Mouse (Mus musculus) E14TG2a.4 (cell line): ENCODE data around the gene Klhl8.

Source experiments
- CTCF ChIP-seq: conservative IDR thresholded peaks from 2 replicates; pipeline ENCODE4 v1.5.1; 2014; ENCODE audit warnings: low read length
- NANOG ChIP-seq: IDR thresholded peaks from 2 replicates; pipeline ENCODE4 v1.6.1; 2014; ENCODE audit warnings: borderline replicate concordance, low read length, mixed read lengths
- POU5F1 ChIP-seq: IDR thresholded peaks from 2 replicates; pipeline ENCODE4 v1.6.1; 2014; ENCODE audit warnings: low read length, borderline replicate concordance

GRCm38 (mm10) chr5:103854041-103854806, 56.8 kb downstream of the Klhl8 start:
- TF ChIP-seq CTCF (no peak), NANOG (no peak), POU5F1 (no peak)
